In genomic region chr6:116960641-116961040, GRCm38 (mm10) we compare ENCODE assay signal across 24 mouse cellular contexts.
DNase-seq lines count a peak whose midpoint lies in the region; ATAC-seq lines count a peak whose summit lies in the region.
"Had no signal": no experiment of that assay in that cellular context is flagged by ENCODE, and none has a peak within 500 bp of the region (broad histone marks: within the 10 kb centered on the region; RNA-seq: fewer than 3 reads in every experiment).

No protein-coding gene starts in this region.

- H3K36me3 ChIP-seq in intestine, embryonic 14.5 days (ENCODE audit: control insufficient read depth, insufficient read depth, low read length) = no peaks in the 10 kb centered on the region
- H3K36me3 ChIP-seq in intestine, embryonic 16.5 days (ENCODE audit: control insufficient read depth, insufficient read depth, low read length) = no peaks in the 10 kb centered on the region
- H3K36me3 ChIP-seq in embryonic facial prominence, embryonic 12.5 days = no peaks in the 10 kb centered on the region
- H3K36me3 ChIP-seq in limb, embryonic 10.5 days = no peaks in the 10 kb centered on the region
- H3K36me3 ChIP-seq in limb, embryonic 15.5 days = no peaks in the 10 kb centered on the region
- H3K36me3 ChIP-seq in hindbrain, embryonic 16.5 days (ENCODE audit: control insufficient read depth, insufficient read depth, low read length) = no peaks in the 10 kb centered on the region
- H3K36me3 ChIP-seq: forebrain, embryonic 12.5 days; forebrain, embryonic 15.5 days; hindbrain, embryonic 10.5 days; intestine, embryonic 15.5 days had no signal

- no peaks in the 10 kb centered on the region for H3K4me1 ChIP-seq in intestine, embryonic 14.5 days (replicated peaks; ENCODE audit: control insufficient read depth, insufficient read depth, low read length)
- no peaks in the 10 kb centered on the region for H3K4me1 ChIP-seq in intestine, embryonic 16.5 days (ENCODE audit: control insufficient read depth, insufficient read depth, low read length)
- peaks cover 24% of the 10 kb centered on the region for H3K4me1 ChIP-seq in embryonic facial prominence, embryonic 12.5 days
- H3K4me1 ChIP-seq in limb, embryonic 10.5 days = peaks cover 48% of the 10 kb centered on the region
- H3K4me1 ChIP-seq in limb, embryonic 15.5 days = peaks cover 24% of the 10 kb centered on the region
- H3K4me1 ChIP-seq in hindbrain, embryonic 16.5 days (ENCODE audit: control insufficient read depth, insufficient read depth, low read depth, low read length) = no peaks in the 10 kb centered on the region
- H3K4me1 ChIP-seq: forebrain, embryonic 12.5 days; forebrain, embryonic 15.5 days; intestine, embryonic 15.5 days had no signal

- DNase-seq in intestine, embryonic 14.5 days (ENCODE audit: low spot score) = peak; percentile 18
- no peak for DNase-seq in limb, embryonic 10.5 days (ENCODE audit: low spot score)
- DNase-seq in thymus, adult 18-20 months = no peak
- DNase-seq in embryo, embryonic 10 days (ENCODE audit: low spot score) = no peak
- DNase-seq: adrenal gland, adult 2 months; adrenal gland, postnatal 14 days; B cell, adult 2 months; cerebellum, adult 11 months; cerebellum, adult 2 months; cerebellum, adult 9-11 months; cerebellum, postnatal 25 days; embryo, embryonic 11 days; gastrocnemius, postnatal 25 days; kidney, adult 18-20 months had no signal

- H3K4me3 ChIP-seq in intestine, embryonic 14.5 days (ENCODE audit: low read depth, low read length) = no peak overlapping the region
- H3K4me3 ChIP-seq in intestine, embryonic 16.5 days (ENCODE audit: low read length) = no peak overlapping the region
- no peak overlapping the region for H3K4me3 ChIP-seq in embryonic facial prominence, embryonic 12.5 days
- no peak overlapping the region for H3K4me3 ChIP-seq in limb, embryonic 10.5 days
- H3K4me3 ChIP-seq in limb, embryonic 15.5 days = no peak overlapping the region
- H3K4me3 ChIP-seq in hindbrain, embryonic 16.5 days (ENCODE audit: low read length) = no peak overlapping the region
- H3K4me3 ChIP-seq: forebrain, embryonic 12.5 days; forebrain, embryonic 15.5 days; hindbrain, embryonic 10.5 days; intestine, embryonic 15.5 days had no signal

- no peak overlapping the region for H3K9ac ChIP-seq in intestine, embryonic 14.5 days (ENCODE audit: low read length)
- H3K9ac ChIP-seq in intestine, embryonic 16.5 days (ENCODE audit: low read depth, low read length) = no peak overlapping the region
- no peak overlapping the region for H3K9ac ChIP-seq in embryonic facial prominence, embryonic 12.5 days
- no peak overlapping the region for H3K9ac ChIP-seq in limb, embryonic 15.5 days
- H3K9ac ChIP-seq in hindbrain, embryonic 16.5 days (ENCODE audit: low read depth, low read length) = no peak overlapping the region
- H3K9ac ChIP-seq: forebrain, embryonic 12.5 days; forebrain, embryonic 15.5 days; hindbrain, embryonic 14.5 days; intestine, embryonic 15.5 days had no signal

- ATAC-seq in intestine, embryonic 14.5 days (replicated peaks; ENCODE audit: low FRiP score, low TSS enrichment, low read depth) = no peak
- no peak for ATAC-seq in intestine, embryonic 16.5 days
- no peak for ATAC-seq in embryonic facial prominence, embryonic 12.5 days (ENCODE audit: insufficient number of reproducible peaks, insufficient read depth, low FRiP score, low TSS enrichment)
- no peak for ATAC-seq in limb, embryonic 15.5 days (ENCODE audit: insufficient number of reproducible peaks, low FRiP score, low TSS enrichment, low read depth)
- ATAC-seq in hindbrain, embryonic 16.5 days = no peak
- ATAC-seq: forebrain, embryonic 15.5 days; intestine, embryonic 15.5 days had no signal

- no peak overlapping the region for H3K4me2 ChIP-seq in intestine, embryonic 14.5 days (ENCODE audit: low read length)
- H3K4me2 ChIP-seq in intestine, embryonic 16.5 days (ENCODE audit: low read depth, low read length) = no peak overlapping the region
- no peak overlapping the region for H3K4me2 ChIP-seq in embryonic facial prominence, embryonic 12.5 days (replicated peaks)
- no peak overlapping the region for H3K4me2 ChIP-seq in limb, embryonic 15.5 days
- no peak overlapping the region for H3K4me2 ChIP-seq in hindbrain, embryonic 16.5 days (ENCODE audit: low read length)
- H3K4me2 ChIP-seq: forebrain, embryonic 12.5 days; forebrain, embryonic 15.5 days; heart, embryonic 11.5 days; hindbrain, embryonic 14.5 days; intestine, embryonic 15.5 days had no signal

- H3K27ac ChIP-seq in intestine, embryonic 14.5 days (ENCODE audit: low read depth) = no peak overlapping the region
- no peak overlapping the region for H3K27ac ChIP-seq in intestine, embryonic 16.5 days (ENCODE audit: low read length)
- peak overlapping the region; percentile 87; the same call in 1 of the 2 replicates for H3K27ac ChIP-seq in embryonic facial prominence, embryonic 12.5 days
- H3K27ac ChIP-seq in limb, embryonic 10.5 days = peak overlapping the region; percentile 88
- H3K27ac ChIP-seq in limb, embryonic 15.5 days = peak overlapping the region; percentile 75; the same call in 1 of the 2 replicates
- H3K27ac ChIP-seq in hindbrain, embryonic 16.5 days (ENCODE audit: low read depth, low read length) = no peak overlapping the region
- H3K27ac ChIP-seq: forebrain, embryonic 12.5 days; forebrain, embryonic 15.5 days; hindbrain, embryonic 14.5 days; intestine, embryonic 15.5 days had no signal

- WGBS in intestine, embryonic 14.5 days = 56% methylated on average over 3 of the region's 3 CpGs
- WGBS in intestine, embryonic 16.5 days = 55% methylated on average over 3 of the region's 3 CpGs
- 31% methylated on average over 3 of the region's 3 CpGs for WGBS in embryonic facial prominence, embryonic 12.5 days
- WGBS in limb, embryonic 10.5 days = 28% methylated on average over 3 of the region's 3 CpGs
- WGBS in limb, embryonic 15.5 days = 52% methylated on average over 3 of the region's 3 CpGs
- WGBS in hindbrain, embryonic 16.5 days = 74% methylated on average over 3 of the region's 3 CpGs

- H3K9me3 ChIP-seq in intestine, embryonic 14.5 days (ENCODE audit: control insufficient read depth, low read length) = no peaks in the 10 kb centered on the region
- no peaks in the 10 kb centered on the region for H3K9me3 ChIP-seq in intestine, embryonic 16.5 days (ENCODE audit: control insufficient read depth, low read length)
- H3K9me3 ChIP-seq in embryonic facial prominence, embryonic 12.5 days = no peaks in the 10 kb centered on the region
- H3K9me3 ChIP-seq in limb, embryonic 10.5 days (replicated peaks) = no peaks in the 10 kb centered on the region
- no peaks in the 10 kb centered on the region for H3K9me3 ChIP-seq in limb, embryonic 15.5 days
- no peaks in the 10 kb centered on the region for H3K9me3 ChIP-seq in hindbrain, embryonic 16.5 days (ENCODE audit: control insufficient read depth, low read length)
- H3K9me3 ChIP-seq: forebrain, embryonic 12.5 days; forebrain, embryonic 15.5 days; hindbrain, embryonic 10.5 days; intestine, embryonic 15.5 days had no signal

- no peaks in the 10 kb centered on the region for H3K27me3 ChIP-seq in intestine, embryonic 14.5 days (replicated peaks; ENCODE audit: control insufficient read depth, insufficient read depth, low read length)
- no peaks in the 10 kb centered on the region for H3K27me3 ChIP-seq in intestine, embryonic 16.5 days (replicated peaks; ENCODE audit: control insufficient read depth, insufficient read depth, low read length)
- no peaks in the 10 kb centered on the region for H3K27me3 ChIP-seq in embryonic facial prominence, embryonic 12.5 days
- no peaks in the 10 kb centered on the region for H3K27me3 ChIP-seq in limb, embryonic 10.5 days (ENCODE audit: low read depth, poor library complexity, severe bottlenecking)
- no peaks in the 10 kb centered on the region for H3K27me3 ChIP-seq in limb, embryonic 15.5 days
- H3K27me3 ChIP-seq in hindbrain, embryonic 16.5 days (replicated peaks; ENCODE audit: control insufficient read depth, insufficient read depth, low read length) = no peaks in the 10 kb centered on the region
- H3K27me3 ChIP-seq: forebrain, embryonic 12.5 days; forebrain, embryonic 15.5 days; intestine, embryonic 15.5 days had no signal

Comparison
In these comparisons a context has a peak if more than half of its experiments do, and no peak if none do; other contexts are left out.
1. H3K27ac ChIP-seq: peak in embryonic facial prominence, embryonic 12.5 days (single experiment), limb, embryonic 10.5 days (single experiment) and limb, embryonic 15.5 days (single experiment); none in intestine, embryonic 14.5 days (single experiment), intestine, embryonic 16.5 days (single experiment) and hindbrain, embryonic 16.5 days (single experiment).